Mouse (Mus musculus): ENCODE measurements around the gene Gm13040.
"Not testable (repeated sequence)": the region's sequence is repeated elsewhere in the genome, so short reads cannot be mapped to it uniquely, and the experiment has no call there.

The Gm13040 gene

DNA sequence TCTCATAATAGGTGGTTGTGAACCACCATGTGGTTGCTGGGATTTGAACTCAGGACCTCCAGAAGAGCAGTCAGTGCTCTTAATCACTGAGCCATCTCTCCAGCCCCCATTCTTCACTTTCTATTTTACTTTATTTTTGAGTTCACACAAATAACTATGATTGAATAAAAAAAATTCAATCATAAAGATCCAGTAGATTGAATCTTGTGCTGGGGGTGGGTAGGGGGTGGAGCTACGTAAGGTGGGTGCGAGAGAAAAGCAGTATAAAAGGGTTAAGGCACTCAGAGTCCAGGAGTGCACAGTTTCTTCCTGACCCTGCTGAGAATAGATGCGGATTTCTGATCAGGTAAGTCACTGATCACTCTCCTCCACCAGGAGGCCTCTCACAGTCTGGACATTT, at the start of gene Gm13040:
Gm13040 (plus strand) TSS at position 301 of the 400 bp plus-strand sequence.
- DNase-seq (ENCODE audit: low read depth): not testable (repeated sequence)

DNA sequence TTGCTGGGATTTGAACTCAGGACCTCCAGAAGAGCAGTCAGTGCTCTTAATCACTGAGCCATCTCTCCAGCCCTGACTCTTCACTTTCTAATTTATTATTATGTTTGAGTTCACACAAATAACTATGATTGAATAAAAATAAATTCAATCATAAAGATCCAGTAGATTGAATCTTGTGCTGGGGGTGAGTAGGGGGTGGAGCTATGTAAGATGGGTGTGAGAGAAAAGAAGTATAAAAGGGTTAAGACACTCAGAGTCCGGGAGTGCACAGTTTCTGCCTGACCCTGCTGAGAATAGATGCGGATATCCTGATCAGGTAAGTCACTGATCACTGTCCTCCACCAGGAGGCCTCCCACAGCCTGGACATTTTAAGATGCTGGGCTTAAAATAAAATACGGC, 24.7 kb upstream of the Gm13040 start, which contains the start of gene Gm13043:
Gm13043 (plus strand) TSS at position 301 of the 400 bp plus-strand sequence.
- DNase-seq (ENCODE audit: low read depth): no peak

DNA sequence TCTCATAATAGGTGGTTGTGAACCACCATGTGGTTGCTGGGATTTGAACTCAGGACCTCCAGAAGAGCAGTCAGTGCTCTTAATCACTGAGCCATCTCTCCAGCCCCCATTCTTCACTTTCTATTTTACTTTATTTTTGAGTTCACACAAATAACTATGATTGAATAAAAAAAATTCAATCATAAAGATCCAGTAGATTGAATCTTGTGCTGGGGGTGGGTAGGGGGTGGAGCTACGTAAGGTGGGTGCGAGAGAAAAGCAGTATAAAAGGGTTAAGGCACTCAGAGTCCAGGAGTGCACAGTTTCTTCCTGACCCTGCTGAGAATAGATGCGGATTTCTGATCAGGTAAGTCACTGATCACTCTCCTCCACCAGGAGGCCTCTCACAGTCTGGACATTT, 15.6 kb downstream of the Gm13040 start, which contains the start of the genes BC080695 and Gm13057:
BC080695 (plus strand) TSS at position 301 of the 400 bp plus-strand sequence.
Gm13057 (plus strand) TSS at position 310 of the 400 bp plus-strand sequence.
- not testable (repeated sequence) for DNase-seq (ENCODE audit: low read depth)
